Mouse (Mus musculus) embryonic facial prominence, embryonic 11.5 days (tissue): Measurements from ENCODE around the gene Baiap2l1. TPM values are rescaled to one million over a fixed set of nuclear protein-coding genes. Genes with fewer than 3 reads are reported as not detected.

Source experiments
- ATAC-seq: fragments of 200-750 bp; cut with Nextera tagmentation; replicated peaks from 2 replicates; pipeline ENCODE4 v1.8.0; 2017; ENCODE audit warnings: low read depth; ENCODE audit not compliant: insufficient number of reproducible peaks, low FRiP score, low TSS enrichment
- DNase-seq: peaks from one replicate; pipeline ENCODE4 v3.0.0-alpha.2; 2015; ENCODE audit warnings: low spot score
- H3K27ac ChIP-seq: fragments of 300-500 bp; sonication (generic); replicated peaks from 2 replicates; pipeline ENCODE4 v1.5.1; 2014; ENCODE audit warnings: mild to moderate bottlenecking, low read depth, low read length, control low read depth
- H3K27me3 ChIP-seq: fragments of 300-500 bp; sonication (generic); 2 replicates; pipeline ENCODE4 v1.6.1; 2014; ENCODE audit warnings: mild to moderate bottlenecking, low read length, moderate library complexity, mixed read lengths; ENCODE audit not compliant: control insufficient read depth, insufficient read depth
- H3K36me3 ChIP-seq: fragments of 300-500 bp; sonication (generic); replicated peaks from 2 replicates; pipeline ENCODE4 v1.6.1; 2014; ENCODE audit warnings: low read depth, mild to moderate bottlenecking, low read length, moderate library complexity, mixed read lengths; ENCODE audit not compliant: control insufficient read depth, insufficient read depth
- H3K4me1 ChIP-seq: fragments of 300-500 bp; sonication (generic); 2 replicates; pipeline ENCODE4 v1.6.1; 2014; ENCODE audit warnings: low read length, mixed read lengths; ENCODE audit not compliant: control insufficient read depth, insufficient read depth
- H3K4me2 ChIP-seq: fragments of 300-500 bp; sonication (generic); 2 replicates; pipeline ENCODE4 v1.6.1; 2014; ENCODE audit warnings: low read depth, mild to moderate bottlenecking, control low read depth, low read length, moderate library complexity
- H3K4me3 ChIP-seq: fragments of 300-500 bp; sonication (generic); 2 replicates; pipeline ENCODE4 v1.5.1; 2014; ENCODE audit warnings: low read depth, low read length, control low read depth
- H3K9ac ChIP-seq: fragments of 300-500 bp; sonication (generic); replicated peaks from 2 replicates; pipeline ENCODE4 v1.6.1; 2014; ENCODE audit warnings: mild to moderate bottlenecking, control low read depth, low read length
- H3K9me3 ChIP-seq: fragments of 300-500 bp; sonication (generic); replicated peaks from 2 replicates; pipeline ENCODE4 v1.6.1; 2016; ENCODE audit warnings: mild to moderate bottlenecking, low read length, inconsistent platforms, mixed read lengths; ENCODE audit not compliant: control insufficient read depth
- WGBS: fragments of 180-500 bp; shearing (Covaris S2); extraction: QIAGEN DNeasy Blood & Tissue Kit; methylation state at CpG from one replicate; pipeline ENCODE4 v1.1.7; 2014; 5-methylcytosine and 5-hydroxymethylcytosine counted together
- polyA plus RNA-seq: library from polyadenylated mRNA; unstranded; fragments of >200 nt; fragmentation: Nextera tagmentation; extraction: Ambion mirVana; gene quantifications from 2 replicates; pipeline ENCODE4 v1.2.1, GENCODE M21; 2014

Gene Baiap2l1
- polyA plus RNA-seq, 1 experiment from 2014 or later: 3.8 TPM

DNA sequence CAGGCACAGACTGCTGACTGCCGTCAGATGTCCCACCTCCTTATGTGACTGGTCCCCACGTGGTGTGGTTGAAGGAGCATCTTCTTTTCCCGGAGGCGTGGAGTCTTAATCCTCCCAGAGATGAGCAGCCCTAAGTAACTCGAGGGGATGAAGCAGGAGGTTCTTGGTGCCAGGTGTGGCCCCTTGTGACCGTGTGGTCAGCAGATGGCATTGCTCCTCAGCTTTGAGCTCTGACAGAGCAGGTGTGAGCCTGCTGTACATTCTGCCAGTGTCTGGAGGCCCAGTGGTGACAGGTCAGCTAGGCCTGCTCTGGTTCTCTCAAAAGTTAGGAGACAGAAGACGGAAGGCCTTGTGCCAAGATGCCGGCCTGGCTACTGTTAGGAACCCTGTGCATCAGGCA, 97.4 kb downstream of the Baiap2l1 start:
- H3K4me1 ChIP-seq: peaks cover 16% of the 10 kb centered on the region
- no peaks in the 10 kb centered on the region for H3K27me3 ChIP-seq
- H3K9me3 ChIP-seq: no peaks in the 10 kb centered on the region
- H3K4me3 ChIP-seq: no peak overlapping the region
- ATAC-seq (no peak), DNase-seq (no peak)
- no peak overlapping the region for H3K27ac ChIP-seq
- no peak overlapping the region for H3K9ac ChIP-seq
- WGBS: 81% methylated on average over 8 of the region's 8 CpGs
- no peaks in the 10 kb centered on the region; the same call in 1 of the 2 replicates for H3K36me3 ChIP-seq
- H3K4me2 ChIP-seq: no peak overlapping the region

DNA sequence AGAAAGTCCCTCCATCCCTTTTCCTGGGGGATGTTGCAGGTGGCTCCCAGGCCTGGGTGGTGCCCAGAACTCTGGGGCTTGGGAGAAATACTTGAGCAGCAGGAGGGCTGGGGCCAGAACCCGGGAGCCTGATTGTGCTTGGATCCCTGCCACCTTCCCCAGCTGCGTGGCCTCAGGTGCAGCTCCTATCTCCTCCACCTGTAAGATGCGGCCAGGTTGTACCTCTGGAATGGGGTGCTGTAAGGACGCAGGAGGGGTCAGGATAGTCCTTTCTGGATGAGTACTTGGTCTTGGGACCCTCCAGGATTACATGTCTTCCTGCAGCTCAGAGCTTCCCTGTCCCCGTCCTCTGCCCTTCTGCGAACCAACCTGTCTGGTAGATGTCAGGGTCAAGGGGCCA, 98.7 kb downstream of the Baiap2l1 start:
- H3K36me3 ChIP-seq: no peaks in the 10 kb centered on the region; the same call in 1 of the 2 replicates
- H3K4me2 ChIP-seq: no peak overlapping the region
- no peak overlapping the region for H3K27ac ChIP-seq
- H3K27me3 ChIP-seq: no peaks in the 10 kb centered on the region
- H3K4me3 ChIP-seq: no peak overlapping the region
- DNase-seq (no peak), ATAC-seq (no peak)
- H3K4me1 ChIP-seq: peaks cover 16% of the 10 kb centered on the region
- 76% methylated on average over 6 of the region's 6 CpGs for WGBS
- peak overlapping the region; percentile 13; the same call in 1 of the 2 replicates for H3K9ac ChIP-seq
- H3K9me3 ChIP-seq: no peaks in the 10 kb centered on the region

DNA sequence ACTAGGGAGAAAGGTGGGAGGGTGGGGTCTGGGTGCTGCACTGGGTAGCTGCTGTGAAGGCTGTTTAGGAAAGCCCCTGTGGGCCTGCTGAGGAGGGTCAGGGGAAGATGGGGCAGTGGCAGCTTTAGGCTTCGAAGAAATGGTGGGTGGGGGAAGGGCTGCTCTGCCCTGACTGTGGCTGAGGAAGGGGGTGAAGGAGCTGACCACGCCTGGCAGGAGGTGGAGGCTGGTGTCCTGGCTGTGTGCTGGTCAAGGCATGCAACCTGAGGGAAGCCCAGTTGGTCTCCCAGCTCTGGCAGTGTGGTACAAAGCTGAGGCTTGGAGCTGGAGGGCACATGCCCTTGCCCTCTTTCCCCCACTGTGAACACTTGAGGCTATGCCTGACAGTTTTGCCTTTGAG, 99.2 kb downstream of the Baiap2l1 start:
- DNase-seq (no peak), ATAC-seq (no peak)
- Histone ChIP-seq H3K27ac (no peak overlapping the region), H3K36me3 (no peaks in the 10 kb centered on the region; the same call in 1 of the 2 replicates), H3K4me2 (peak overlapping the region; percentile 57), H3K27me3 (no peaks in the 10 kb centered on the region), H3K4me3 (0 out of 2 replicates have a peak overlapping the region, but pooled peaks have one; percentile 5), H3K9me3 (no peaks in the 10 kb centered on the region), H3K4me1 (peaks cover 16% of the 10 kb centered on the region), H3K9ac (peak overlapping the region; percentile 29; the same call in 1 of the 2 replicates)
- WGBS: 19% methylated on average over 2 of the region's 2 CpGs

DNA sequence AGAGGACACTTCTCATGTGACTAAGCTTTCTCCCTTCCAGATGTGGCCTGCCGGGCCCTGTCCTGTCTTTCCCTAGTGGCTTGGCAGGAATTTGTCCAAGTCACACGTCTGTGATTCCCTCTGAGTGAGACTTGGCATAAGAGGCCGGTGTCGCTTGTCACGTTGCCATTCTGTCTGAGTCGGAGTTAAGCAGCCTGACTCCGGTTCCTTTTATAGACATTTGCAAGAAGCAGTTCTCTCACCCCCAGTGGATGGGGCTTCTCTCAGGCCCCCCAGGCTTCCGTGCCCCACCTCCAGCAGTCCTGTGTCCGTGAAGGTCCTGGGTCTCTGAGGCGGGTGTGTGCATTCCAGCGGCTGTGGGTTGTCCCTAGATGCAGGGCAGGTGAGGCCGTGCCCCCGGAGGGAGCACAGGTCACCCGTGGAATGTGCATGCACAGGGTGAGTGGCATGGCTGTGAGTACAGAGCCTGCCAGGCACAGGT, 99.7 kb downstream of the Baiap2l1 start:
- no peak for DNase-seq

DNA sequence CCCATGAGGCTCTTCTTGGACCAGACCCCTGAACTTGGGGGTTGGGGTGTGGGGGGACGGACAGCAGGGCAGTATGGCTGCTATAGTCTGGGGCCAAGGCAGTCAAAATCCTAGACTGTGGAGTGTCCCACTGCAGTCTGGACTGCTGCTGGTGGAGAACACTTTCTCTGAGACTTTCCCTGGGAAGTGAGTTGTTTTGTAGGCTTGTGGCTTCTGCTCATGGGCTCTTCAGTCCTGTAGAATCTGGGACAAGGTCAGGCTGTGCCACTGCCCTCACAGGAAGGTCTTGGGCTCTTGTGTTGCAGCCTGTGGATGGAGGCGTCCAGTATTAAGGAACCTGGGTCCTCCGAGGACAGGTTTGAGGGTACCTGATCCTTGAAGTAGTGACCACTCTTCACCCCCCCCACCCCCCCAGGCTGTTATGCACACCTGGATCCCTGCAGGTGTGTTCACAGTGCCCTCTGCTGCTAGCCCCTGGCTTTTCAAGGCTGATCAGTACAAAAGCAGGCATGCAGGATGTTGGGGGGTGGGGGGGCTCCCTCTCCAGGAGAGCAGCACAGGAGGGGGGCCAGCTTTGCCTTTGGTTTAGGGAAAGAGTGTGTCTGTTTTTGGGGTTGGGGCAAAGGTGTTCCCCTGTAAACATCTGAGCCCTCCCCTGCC, 100.3 kb downstream of the Baiap2l1 start:
- Histone ChIP-seq H3K9ac (peak overlapping the region; percentile 92), H3K27ac (no peak overlapping the region), H3K4me2 (peak overlapping the region; percentile 57), H3K4me1 (peaks cover 16% of the 10 kb centered on the region), H3K4me3 (peak overlapping the region; percentile 99), H3K27me3 (no peaks in the 10 kb centered on the region), H3K36me3 (no peaks in the 10 kb centered on the region; the same call in 1 of the 2 replicates), H3K9me3 (no peaks in the 10 kb centered on the region)
- no peak for DNase-seq
- 64% methylated on average over 3 of the region's 3 CpGs for WGBS
- no peak for ATAC-seq

More for the DNA sequence above, 99.7 kb downstream of the Baiap2l1 start:
- peaks cover 16% of the 10 kb centered on the region for H3K4me1 ChIP-seq
- no peak overlapping the region for H3K27ac ChIP-seq
- H3K4me3 ChIP-seq: peak overlapping the region; percentile 17; the same call in 1 of the 2 replicates
- H3K9ac ChIP-seq: peak overlapping the region; percentile 92; the same call in 1 of the 2 replicates
- 28% methylated on average over 14 of the region's 14 CpGs for WGBS
- peak overlapping the region; percentile 57 for H3K4me2 ChIP-seq
- H3K9me3 ChIP-seq: no peaks in the 10 kb centered on the region
- no peak for ATAC-seq
- no peaks in the 10 kb centered on the region for H3K27me3 ChIP-seq
- no peaks in the 10 kb centered on the region; the same call in 1 of the 2 replicates for H3K36me3 ChIP-seq

DNA sequence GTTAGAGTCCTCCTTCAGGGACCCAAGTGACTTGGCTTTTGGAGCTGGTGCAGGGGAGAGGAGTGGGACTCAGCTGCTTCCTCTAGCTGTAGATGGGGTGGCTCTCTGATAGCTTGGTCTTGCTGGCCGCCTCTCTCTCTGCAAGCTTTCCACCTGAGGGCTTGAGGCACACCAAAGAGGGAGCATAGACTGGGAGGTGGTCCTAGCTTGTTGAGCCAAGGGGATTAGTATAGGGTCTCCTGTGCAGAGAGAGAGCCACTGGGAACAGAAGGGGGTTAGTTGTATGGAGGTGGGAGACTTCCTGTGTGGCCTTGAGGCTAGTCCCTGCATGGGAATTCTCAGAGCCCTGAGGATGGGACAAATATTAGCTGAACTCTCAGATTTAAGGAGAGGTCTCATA, 101.0 kb downstream of the Baiap2l1 start:
- Histone ChIP-seq H3K27ac (peak overlapping the region; percentile 2; the same call in 1 of the 2 replicates), H3K9ac (peak overlapping the region; percentile 92), H3K4me1 (peaks cover 16% of the 10 kb centered on the region), H3K9me3 (no peaks in the 10 kb centered on the region), H3K27me3 (no peaks in the 10 kb centered on the region), H3K4me3 (peak overlapping the region; percentile 99), H3K4me2 (peak overlapping the region; percentile 57), H3K36me3 (no peaks in the 10 kb centered on the region; the same call in 1 of the 2 replicates)
- DNase-seq: peak; percentile 12
- no peak for ATAC-seq
- 43% methylated on average over 1 of the region's 1 CpGs for WGBS

DNA sequence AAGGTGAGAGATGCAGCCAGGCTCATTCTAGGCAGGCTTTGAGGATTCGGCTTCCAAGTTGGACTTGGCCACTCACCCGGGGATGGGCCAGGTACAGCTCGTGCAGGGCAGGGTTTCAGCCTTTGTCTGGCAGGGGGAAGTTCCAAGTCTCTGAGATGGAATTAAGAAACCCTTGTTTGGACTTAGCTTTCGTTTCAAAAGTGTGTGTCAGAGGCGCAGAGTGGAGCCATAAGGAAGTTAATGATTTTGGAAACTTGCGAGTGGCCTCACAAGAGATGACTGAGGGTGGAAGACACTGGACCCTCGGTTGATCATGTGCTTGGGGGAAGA, 101.4 kb downstream of the Baiap2l1 start:
- Histone ChIP-seq H3K9me3 (no peaks in the 10 kb centered on the region), H3K4me2 (peak overlapping the region; percentile 57), H3K9ac (peak overlapping the region; percentile 92), H3K4me3 (peak overlapping the region; percentile 99), H3K27ac (peak overlapping the region; percentile 88), H3K36me3 (no peaks in the 10 kb centered on the region; the same call in 1 of the 2 replicates), H3K4me1 (peaks cover 16% of the 10 kb centered on the region), H3K27me3 (no peaks in the 10 kb centered on the region)
- DNase-seq (no peak), ATAC-seq (no peak)
- WGBS: 11% methylated on average over 7 of the region's 7 CpGs
